Mouse (Mus musculus) frontal cortex, adult (tissue): ENCODE measurements around the gene Gm3336.

Experiments used
- ATAC-seq: cut with Nextera tagmentation; 2 replicates; pipeline ENCODE4 v1.9.2; 2017; ENCODE audit warnings: mild to moderate bottlenecking, moderate library complexity, mixed read lengths; ENCODE audit not compliant: low TSS enrichment

Gm3336 gene

DNA sequence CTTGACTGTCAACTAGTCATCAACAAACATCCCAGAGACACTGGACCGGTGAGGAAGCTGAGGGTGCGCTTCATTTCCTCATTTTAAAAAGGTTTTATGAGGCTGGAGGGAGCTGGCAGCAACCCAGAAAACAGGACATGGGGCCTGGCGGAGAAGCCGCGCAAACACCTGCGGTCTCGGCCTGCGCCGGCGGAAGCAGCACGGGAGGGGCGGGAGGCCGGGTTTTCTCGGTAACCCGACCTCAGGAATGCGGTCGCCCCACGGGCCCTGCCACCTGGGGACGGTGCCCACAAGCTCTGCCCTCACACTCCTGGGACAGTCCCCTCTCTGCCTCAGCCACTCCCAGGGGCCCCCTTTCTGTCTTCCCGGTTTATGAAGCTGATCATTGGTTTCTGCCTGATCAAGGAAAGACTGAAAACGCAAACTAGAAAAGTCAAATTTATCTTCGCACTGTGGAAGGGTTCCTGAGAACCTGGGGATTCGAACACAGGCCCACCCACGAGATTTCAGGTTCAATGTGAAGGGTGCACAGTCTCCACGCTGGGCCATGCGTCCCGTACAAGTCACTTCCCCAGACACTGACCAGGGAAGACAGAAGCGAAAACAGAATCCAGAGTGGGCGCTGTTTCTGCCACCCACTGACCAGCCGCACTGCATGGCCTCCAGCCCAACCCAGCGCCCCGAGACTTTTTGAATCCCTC, 22.9 kb upstream of the Gm3336 start:
- ATAC-seq = no peak

DNA sequence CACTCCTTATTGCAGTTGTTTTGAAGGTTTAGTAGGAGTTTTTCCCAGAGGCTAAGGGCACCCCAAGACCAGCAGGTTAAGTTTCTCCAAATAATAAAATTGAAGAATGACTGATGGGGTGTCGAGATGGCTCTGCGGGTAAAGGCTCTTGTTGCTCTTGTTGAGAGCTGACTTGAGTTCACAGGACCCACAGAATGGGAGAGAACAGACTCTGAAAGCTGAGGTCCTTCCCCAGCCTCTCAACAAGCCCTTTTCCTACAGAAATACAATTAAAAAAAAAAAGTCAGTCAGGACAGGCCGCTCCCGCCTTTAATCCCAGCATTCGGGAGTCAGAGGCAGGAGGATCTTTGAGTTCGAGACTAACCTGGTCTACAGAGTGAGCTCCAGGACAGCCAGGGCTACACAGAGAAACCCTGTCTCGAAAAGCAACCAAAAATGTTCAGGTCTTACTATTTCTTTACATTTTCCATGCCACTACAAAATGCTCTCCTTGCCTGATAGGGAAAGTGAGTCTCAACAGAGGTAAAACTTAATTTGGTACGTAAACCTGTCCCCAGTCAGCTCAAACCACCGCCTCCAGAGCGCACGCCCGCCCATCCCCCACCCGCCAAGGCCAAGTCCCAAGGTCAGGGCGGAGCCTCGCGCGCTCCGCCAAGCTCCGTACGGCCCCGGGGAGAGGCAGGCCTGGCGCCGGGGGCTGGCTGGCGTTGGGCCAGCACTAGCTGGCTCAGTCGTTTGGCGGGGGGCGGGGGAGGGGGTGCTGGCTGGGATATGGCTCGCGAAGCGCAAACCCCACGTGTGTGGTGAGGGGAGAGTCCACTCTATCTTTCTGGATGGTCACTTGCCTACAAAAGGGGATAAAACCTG, 22.1 kb upstream of the Gm3336 start:
- ATAC-seq = no peak

DNA sequence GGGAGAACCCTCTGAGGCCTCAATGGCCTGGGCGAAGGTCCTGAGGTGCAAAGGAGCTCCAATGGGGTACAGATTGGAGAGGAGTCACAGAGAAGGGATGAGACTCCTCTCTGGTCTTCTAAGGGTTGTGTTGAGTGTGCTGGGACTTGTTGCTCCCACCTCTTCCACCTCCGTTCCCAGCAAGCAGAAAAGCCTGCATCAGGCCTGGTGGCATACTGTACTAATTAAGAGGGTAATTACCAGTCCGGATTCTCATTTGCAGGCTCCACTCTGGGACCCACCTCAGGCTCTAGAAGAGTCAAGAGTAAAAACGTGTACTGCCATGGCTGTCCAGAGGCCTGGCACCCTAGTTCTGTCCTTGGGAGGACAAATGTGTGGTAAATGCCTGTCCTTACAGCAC, 21.4 kb upstream of the Gm3336 start:
- no peak for ATAC-seq

DNA sequence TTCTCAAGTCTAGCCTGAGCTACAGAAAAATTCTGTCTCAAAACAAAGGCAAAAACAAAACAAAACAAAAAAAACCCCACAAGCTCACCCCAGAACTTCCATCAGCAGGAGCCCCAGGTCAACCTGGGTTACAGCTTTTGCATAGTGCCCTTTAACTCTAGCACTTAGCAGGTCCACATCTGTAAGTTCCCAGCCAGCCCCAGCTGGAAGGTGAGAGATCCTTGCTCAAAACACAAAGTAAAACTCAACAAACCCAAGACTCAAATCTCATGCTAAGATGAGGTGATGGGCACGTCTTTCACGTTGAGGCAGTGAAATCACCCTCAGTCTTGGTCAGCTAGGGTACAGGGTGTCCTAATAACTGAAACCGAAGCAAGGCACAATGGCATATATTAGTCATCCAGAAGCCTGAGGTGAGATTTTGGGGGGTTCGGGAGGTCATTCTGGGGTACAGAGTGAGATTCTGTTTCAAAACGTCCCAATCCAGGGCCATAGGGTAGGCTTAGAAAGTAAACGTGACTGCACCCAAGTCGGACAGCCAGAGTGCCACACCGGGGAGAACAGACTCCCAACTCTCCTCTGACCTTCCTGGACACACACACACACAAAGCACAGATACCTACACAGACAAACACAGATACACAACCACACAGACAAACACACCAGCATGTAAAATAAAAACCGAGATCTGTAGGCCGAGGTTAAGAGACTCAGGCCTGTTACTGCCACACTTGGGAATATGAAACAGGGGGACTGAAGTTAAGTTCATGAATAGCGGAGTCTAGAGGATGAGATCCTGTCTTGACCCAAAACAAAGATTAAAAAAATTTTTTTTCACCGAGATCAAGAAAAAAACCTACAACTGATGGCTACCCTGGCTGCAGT, 20.7 kb upstream of the Gm3336 start:
- no peak for ATAC-seq

DNA sequence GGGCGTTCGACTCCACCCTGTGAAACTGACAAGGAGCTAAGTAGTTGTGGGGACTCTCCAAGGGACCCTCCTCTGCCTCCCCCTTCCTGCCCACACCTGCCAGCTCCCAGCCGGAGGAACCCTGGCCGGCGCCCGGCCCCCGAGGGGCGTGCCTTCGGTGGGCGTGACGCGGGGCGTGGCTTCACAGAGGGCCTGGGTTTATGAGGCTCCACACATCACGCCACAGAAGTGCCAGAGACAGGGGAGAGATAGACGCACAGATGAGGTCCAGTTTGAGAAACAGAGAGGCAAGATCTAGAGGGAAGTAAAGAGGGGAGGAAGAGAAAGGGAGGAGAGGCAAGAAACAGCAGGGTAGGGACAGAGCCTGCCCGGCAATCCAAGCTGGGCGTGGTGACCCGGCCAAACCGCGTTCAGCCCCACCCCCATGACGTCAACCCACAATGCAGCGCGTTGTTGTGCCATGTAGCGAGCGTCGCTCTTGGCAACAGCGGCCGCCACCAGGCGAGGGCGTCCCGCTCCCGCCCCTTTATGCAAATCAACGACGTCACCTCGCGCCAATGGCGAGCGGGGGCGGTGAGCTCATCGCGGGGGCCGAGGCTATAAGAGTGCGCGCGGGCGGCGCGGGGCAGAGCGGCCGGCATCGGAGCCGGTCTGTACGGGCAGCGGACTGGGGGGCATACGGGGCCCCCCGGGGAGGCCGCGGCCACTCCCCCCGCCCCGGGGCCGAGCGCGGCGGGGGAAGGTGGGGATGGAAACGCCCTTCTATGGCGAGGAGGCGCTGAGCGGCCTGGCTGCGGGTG, 19.8 kb upstream of the Gm3336 start, which contains the start of gene Jund:
Gene Jund, plus strand, starts transcription at position 640 of the 800 bp plus-strand sequence.
- ATAC-seq = peak; percentile 70

DNA sequence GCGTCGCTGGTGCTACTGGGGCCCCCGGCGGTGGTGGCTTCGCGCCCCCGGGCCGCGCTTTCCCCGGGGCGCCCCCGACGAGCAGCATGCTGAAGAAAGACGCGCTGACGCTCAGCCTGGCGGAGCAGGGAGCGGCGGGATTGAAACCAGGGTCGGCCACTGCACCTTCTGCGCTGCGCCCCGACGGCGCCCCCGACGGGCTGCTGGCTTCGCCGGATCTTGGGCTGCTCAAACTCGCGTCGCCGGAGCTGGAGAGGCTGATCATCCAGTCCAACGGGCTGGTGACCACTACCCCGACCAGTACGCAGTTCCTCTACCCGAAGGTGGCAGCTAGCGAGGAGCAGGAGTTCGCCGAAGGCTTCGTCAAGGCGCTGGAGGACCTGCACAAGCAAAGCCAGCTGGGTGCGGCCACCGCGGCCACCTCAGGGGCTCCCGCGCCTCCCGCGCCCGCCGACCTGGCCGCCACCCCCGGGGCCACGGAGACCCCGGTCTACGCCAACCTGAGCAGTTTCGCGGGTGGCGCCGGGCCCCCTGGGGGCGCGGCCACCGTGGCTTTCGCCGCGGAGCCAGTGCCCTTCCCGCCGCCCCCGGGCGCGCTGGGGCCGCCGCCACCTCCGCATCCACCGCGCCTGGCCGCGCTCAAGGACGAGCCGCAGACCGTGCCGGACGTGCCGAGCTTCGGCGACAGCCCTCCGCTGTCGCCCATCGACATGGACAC, 19.1 kb upstream of the Gm3336 start:
- ATAC-seq = peak; percentile 5

DNA sequence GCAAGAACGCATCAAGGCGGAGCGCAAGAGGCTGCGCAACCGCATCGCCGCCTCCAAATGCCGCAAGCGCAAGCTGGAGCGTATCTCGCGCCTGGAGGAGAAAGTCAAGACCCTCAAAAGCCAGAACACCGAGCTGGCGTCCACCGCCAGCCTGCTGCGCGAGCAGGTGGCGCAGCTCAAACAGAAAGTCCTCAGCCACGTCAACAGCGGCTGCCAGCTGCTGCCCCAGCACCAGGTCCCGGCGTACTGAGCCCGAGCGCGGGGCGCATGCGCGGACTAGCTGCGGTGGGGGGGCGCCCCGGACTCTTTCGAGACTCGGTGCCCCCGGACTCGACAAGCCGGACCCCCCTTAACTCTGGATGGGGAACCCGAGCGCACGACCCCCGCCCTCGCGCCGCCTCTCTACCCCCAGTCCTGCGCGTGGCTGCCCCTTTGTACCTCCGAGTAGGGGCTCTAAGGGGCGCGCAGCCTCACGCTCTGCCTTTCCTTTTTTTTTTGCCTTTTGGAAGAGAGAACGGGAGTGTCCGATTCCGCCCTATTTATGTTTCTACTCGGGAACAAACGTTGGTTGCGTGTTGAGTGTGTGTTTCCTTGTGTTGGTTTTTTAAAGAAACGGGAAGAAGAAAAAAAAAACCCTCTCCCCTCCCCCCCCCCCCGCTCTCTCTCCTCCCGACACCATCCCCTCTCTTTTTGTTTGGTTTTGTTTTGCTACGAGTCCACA, 18.3 kb upstream of the Gm3336 start:
- peak; percentile 3 for ATAC-seq

DNA sequence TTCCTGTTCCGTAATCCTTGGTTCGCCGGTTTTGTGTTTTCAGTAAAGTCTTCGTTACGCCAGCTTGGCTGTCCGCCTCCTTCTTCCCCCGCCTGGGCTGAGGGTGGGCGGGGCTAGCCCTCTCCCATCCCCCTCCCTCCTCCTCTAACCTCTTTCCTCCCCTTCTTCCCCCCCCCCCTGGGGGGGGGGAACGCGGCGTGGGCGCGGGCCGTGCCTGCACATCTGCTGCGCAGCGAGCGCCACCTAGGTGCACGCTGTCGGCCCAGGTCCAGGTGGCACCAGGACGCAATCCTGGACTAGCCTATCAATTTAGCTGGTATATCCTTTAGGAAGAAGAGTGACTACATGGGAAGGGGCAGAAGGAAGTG, 17.8 kb upstream of the Gm3336 start:
- peak; percentile 2; the same call in 1 of the 2 replicates for ATAC-seq

DNA sequence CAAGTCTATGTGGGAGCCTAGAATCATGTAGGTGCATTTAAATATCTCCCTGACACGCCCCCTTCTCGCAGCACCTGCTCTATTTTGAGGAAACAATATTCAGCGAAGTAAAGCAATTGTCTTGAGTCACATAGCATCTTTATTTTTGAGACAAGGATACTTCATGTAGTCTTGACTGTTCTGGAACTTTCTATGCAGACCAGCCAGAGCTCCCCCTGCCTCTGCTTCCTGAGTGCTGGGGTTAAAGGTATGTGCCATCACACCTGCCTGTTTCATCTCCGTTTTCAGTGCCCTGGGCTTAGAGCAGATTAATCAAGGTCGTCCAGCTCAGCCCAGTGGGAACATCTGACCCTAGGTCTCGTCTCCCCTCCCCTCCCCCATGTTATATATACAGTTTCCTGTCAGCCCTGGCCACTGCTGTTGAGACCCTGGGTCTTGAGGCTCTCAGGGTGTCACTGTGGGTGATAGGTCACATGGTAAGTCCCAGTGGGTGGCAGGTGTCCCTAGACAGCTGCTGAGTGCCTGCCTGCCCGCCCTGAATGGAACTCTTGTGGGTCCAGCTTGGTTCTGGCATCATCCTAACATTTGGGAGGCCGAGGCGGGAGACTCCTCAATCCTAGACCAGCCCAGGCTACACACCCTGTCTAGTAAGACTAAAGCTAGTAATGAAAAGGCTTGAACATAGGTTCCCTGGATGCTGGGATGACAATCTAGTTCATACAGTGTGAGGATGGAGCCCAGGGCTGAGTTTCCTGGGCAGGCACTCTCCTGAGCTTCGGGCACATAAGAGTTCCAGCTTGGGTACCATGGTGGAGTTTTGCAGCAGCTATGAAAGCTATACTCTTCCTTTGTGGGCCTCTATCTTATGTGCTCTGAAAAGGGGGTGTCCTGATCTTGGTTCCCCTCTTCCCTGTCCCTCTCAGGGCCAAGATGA, 17.0 kb upstream of the Gm3336 start:
- no peak for ATAC-seq

DNA sequence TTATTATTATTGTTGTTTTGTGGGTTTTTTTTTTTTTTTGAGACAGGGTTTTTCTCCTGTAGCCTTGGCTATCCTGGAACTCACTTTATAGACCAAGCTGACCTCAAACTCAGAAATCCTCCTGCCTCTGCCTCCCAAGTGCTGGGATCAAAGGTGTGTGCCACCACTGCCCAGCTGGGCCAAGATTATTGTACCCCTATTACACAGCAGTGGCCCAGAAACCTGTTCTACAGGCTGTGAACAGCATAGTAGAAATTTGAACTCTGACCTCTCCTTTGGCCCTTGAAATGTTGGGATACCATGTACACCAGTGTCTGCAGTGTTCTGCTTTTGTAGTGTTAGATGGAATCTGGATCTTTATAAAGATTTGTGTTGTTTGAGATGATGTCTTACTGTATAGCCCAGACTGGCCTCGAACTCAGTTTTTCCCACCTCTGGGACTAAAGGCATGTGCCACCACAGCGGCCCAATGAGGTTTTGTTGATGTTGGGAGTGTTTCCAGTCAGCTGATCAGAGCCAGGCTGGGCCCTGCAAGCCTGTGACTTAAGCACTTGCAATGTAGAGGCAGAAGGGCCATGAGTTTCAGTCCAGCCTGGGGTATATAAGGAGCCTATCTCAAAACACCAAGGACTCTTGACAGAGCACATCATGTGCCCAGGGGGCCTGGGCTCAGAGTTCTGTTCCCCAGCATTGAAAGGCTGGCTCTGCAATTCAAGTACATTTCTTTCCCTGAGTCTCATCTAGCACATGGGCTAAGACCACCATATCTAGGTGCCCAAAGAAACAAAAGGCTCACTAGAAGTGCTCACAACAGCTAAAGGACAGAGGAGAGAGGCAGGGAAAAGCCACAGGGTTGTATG, 16.1 kb upstream of the Gm3336 start:
- ATAC-seq = no peak

DNA sequence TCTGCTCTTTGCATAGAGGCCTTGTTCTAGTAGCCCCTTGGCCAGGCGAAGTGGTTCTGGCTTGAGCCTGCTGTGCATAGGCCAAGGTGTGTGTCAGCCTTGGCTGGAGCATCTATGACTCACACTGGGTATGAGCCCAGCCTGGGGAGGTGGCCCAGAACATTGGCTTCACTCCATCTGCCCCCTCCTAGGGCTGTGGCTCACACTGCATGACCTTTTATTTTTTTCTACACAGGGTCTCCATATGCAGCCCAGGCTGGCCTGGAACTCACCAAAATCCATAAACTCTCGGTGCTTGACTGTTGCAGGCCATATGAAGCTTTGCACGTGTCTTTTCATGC, 15.5 kb upstream of the Gm3336 start:
- ATAC-seq = no peak

DNA sequence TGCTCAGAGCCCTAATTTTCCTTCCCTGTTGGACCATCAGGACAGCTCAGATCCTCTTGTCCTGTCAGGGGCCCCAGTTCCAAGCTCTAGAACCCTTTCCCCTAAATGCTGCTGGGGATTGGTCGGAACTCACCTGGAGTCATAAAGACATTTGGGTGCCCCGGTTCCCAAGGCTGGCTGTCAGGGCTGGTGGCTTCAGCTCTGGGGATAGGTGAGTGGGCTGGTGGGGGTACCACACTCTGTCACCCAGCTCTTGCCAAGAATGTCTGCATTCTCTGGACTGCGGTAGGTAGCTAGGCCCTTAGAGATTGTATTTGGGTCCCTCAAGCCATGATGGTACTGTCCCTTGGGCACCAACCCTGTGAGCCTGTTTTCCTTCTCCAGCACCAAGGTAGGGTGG, 15.1 kb upstream of the Gm3336 start, which contains the start of gene Iqcn:
Gene Iqcn, plus strand, starts transcription at position 171 of the 400 bp plus-strand sequence.
- ATAC-seq = no peak

DNA sequence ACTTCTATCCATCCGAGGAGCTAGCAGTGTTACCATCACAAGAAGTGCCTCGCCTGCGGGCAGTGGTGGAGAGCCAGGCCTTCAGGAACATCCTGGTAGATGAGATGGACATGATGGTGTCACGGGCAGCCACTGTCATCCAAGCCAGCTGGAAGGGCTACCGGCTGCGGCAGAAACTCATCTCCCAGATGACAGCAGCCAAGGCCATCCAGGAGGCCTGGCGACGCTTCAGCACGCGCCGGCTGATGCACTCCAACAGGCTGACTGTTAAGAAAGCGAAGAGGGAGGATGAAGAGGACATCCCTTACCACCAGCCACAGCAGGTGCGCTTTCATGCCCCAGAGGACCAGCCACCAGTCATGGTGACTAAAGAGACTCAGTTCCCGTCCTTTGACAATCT, 10.1 kb upstream of the Gm3336 start:
- no peak for ATAC-seq

DNA sequence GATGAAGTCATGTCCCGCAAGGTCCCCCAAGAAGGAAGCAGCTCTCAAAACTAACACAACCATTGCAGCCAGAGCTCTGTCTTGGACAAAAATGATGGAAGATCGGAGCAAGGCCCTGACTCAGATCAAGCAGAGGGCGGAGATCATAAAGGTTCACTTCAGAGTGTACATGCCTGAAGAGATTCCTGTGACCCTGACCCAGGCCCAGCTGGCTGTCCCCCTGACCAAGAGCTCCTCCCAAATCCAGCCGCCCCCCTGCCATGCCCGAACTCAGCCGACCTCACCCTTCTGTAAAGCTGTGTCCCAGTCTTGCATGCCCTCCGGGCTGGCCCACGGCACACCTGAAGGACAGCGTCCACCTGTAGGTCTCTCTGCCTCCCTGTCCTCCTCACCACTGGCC, 8.5 kb upstream of the Gm3336 start:
- no peak for ATAC-seq

DNA sequence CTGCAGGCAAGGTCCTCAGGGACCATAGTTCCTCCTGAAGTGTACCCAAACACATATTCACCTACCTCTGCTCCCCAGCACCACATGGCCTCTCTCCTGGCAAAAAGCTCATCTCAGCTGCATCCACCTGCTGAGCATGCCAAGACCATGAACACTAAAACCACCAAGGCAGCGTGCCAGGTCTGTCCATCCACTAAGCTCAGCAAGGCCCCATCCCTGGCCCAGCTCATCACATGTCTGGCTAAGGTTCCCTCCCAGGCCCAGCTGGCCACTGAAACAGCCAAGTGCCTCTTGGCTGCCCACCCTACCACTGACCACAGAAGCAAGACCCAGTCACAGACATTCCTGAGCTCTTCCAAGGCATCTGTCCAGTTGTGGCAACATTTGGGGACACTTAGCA, 8.0 kb upstream of the Gm3336 start:
- no peak for ATAC-seq

DNA sequence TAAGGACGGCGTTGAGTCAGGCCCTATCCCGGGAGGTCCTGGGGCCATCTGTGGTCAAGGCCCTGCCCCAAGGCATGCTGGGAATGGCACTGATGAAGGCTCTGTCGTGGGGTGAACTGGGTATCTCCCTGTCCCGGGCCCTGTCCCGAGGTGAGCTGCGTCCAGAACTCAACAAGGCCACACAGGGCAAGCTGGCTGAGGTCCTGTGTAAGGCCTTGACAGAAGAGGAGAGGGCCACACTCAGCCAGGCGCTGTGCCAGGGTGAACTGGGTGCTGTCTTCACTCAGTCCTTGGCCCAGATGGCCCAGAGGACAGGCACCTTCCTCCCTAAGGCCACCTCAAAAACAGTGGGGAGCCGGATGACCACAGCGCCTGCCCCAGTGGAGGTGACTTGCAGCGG, 7.3 kb upstream of the Gm3336 start:
- no peak for ATAC-seq

DNA sequence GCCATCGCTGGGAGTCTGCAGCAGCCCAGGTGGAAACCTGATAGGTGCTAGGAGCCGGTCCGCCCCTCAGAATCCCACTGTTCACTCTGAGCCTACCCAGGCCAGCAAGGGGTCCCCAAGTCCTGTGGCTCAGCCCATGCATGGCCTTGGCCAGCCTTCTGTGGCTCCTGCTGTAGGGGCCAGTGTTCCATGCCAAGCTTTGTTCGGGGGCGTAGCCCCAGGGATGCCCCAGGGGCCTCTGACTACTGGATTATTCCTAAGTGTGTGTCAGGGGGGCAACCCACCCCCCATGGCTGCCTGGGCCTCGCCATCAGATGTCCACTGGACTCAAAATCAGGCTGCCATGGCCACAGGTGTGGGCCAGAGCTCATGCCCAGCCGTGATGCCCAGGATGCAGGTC, 4.4 kb upstream of the Gm3336 start:
- ATAC-seq = no peak

DNA sequence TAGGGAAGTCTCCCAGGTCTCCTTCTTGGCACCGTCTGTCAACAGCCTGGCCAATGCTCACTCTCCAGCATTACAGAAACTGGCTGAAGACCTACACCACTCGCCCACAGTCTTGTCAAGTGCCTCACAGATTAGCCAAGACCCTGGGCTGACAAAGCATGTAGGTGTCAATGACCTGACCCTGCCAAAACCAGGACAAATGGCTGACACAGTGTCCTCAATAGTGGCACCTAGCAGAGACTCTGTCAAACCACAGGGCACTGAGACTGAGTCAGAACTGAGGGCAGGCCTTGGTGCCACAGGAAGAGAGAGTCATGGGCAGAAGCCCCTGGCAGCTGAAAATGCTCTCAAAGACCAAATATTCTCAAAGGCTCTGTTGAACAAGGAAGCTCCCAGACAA, 3.3 kb upstream of the Gm3336 start:
- ATAC-seq = no peak
